Mouse (Mus musculus) neural tube, embryonic 12.5 days (tissue): ENCODE measurements around the gene Olfr1391. TPM values are rescaled to one million over a fixed set of nuclear protein-coding genes. Genes with fewer than 3 reads are reported as not detected.

Experiments
- polyA plus RNA-seq: library from polyadenylated mRNA; unstranded; fragments of >200 nt; fragmentation: Nextera tagmentation; extraction: Ambion mirVana; gene quantifications from 2 replicates; pipeline ENCODE4 v1.2.1, GENCODE M21; 2016

Gene Olfr1391
- polyA plus RNA-seq, 1 experiment from 2014 or later, result not detected

Other genes with a start within 250 kb of the Olfr1391 start
- gene Ifi47, start 246.2 kb upstream of the Olfr1391 start, polyA plus RNA-seq, result 0.48 and 0.61 TPM in 2 replicates
- gene Olfr1396, start 207.9 kb upstream of the Olfr1391 start, polyA plus RNA-seq, result not detected in 2 replicates
- not detected in 2 replicates for gene Olfr1395, start 180.5 kb upstream of the Olfr1391 start, polyA plus RNA-seq
- not detected in 2 replicates for gene Olfr1394, start 168.4 kb upstream of the Olfr1391 start, polyA plus RNA-seq
- 0.04 and 0.39 TPM in 2 replicates for gene Btnl9, start 135.6 kb upstream of the Olfr1391 start, polyA plus RNA-seq
- gene Zfp62, start 119.5 kb upstream of the Olfr1391 start, polyA plus RNA-seq, result 49.5 and 61.0 TPM in 2 replicates
- 36.6 and 36.7 TPM in 2 replicates for gene Mgat1, start 78.6 kb upstream of the Olfr1391 start, polyA plus RNA-seq
- 0.06 TPM in 1 of 2 replicates, not detected in the other for gene Olfr1393, start 44.4 kb upstream of the Olfr1391 start, polyA plus RNA-seq
- gene Olfr1392, start 37.5 kb upstream of the Olfr1391 start, polyA plus RNA-seq, result 0.20 TPM in 1 of 2 replicates, not detected in the other
- not detected in 2 replicates for gene Olfr10, start 18.0 kb upstream of the Olfr1391 start, polyA plus RNA-seq
- gene Olfr1390, start 12.4 kb downstream of the Olfr1391 start, polyA plus RNA-seq, result not detected in 2 replicates
- gene Olfr1389, start 100.3 kb downstream of the Olfr1391 start, polyA plus RNA-seq, result not detected in 2 replicates
- 0.06 TPM in 1 of 2 replicates, not detected in the other for gene Olfr1388, start 113.9 kb downstream of the Olfr1391 start, polyA plus RNA-seq
- not detected in 2 replicates for gene Olfr1387, start 132.6 kb downstream of the Olfr1391 start, polyA plus RNA-seq
- gene Olfr1386, start 142.3 kb downstream of the Olfr1391 start, polyA plus RNA-seq, result not detected in 2 replicates
- not detected in 2 replicates for gene Olfr1385, start 166.3 kb downstream of the Olfr1391 start, polyA plus RNA-seq
- not detected in 2 replicates for gene Olfr1384, start 184.0 kb downstream of the Olfr1391 start, polyA plus RNA-seq
- not detected in 2 replicates for gene Olfr1383, start 196.9 kb downstream of the Olfr1391 start, polyA plus RNA-seq
- not detected in 2 replicates for gene Olfr1382, start 205.5 kb downstream of the Olfr1391 start, polyA plus RNA-seq
- gene Olfr1381, start 220.7 kb downstream of the Olfr1391 start, polyA plus RNA-seq, result not detected in 2 replicates
- gene Olfr1380, start 234.1 kb downstream of the Olfr1391 start, polyA plus RNA-seq, result not detected in 2 replicates